Mouse (Mus musculus) thymus, postnatal 10 days (tissue): Measurements from ENCODE around the gene Crcp.
A peak's percentile ranks its signal among the peaks of the same experiment; 100 is the strongest.
"Not testable (repeated sequence)": the region's sequence is repeated elsewhere in the genome, so short reads cannot be mapped to it uniquely, and the experiment has no call there.

Experiments used
- DNase-seq, 2 experiments: peaks; one replicate each; pipeline ENCODE4 v3.0.0; 2021; ENCODE audit warnings: low spot score in 2 of 2

Gene Crcp

GRCm38 (mm10) chr5:130023767-130024539 lies 5.1 kb upstream of the Crcp start:
- peak; percentile 64 to 68 for DNase-seq

- DNase-seq = no peak
These were observed 2.0 kb upstream of the Crcp start for GRCm38 (mm10) chr5:130027134-130027533.

GRCm38 (mm10) chr5:130027696-130028095 lies 1.4 kb upstream of the Crcp start:
- DNase-seq = no peak

GRCm38 (mm10) chr5:130031410-130032390 lies 2.6 kb downstream of the Crcp start:
- no peak for DNase-seq

GRCm38 (mm10) chr5:130033869-130034268 lies 4.8 kb downstream of the Crcp start:
- no peak for DNase-seq

- not testable (repeated sequence) for DNase-seq
These were observed 7.2 kb downstream of the Crcp start for GRCm38 (mm10) chr5:130036300-130036699.

GRCm38 (mm10) chr5:130037752-130038455 lies 8.8 kb downstream of the Crcp start:
- peak in 1 of 2 experiments; percentile 51 for DNase-seq

- DNase-seq = no peak
These were observed 11.7 kb downstream of the Crcp start for GRCm38 (mm10) chr5:130040797-130041196.

GRCm38 (mm10) chr5:130041262-130041661 lies 12.2 kb downstream of the Crcp start:
- DNase-seq = no peak

- DNase-seq = no peak
These were observed 14.7 kb downstream of the Crcp start for GRCm38 (mm10) chr5:130043741-130044140.

GRCm38 (mm10) chr5:130044201-130044695 lies 15.2 kb downstream of the Crcp start:
- no peak for DNase-seq

GRCm38 (mm10) chr5:130046100-130046499 lies 17.0 kb downstream of the Crcp start:
- DNase-seq = no peak

- DNase-seq = no peak
These were observed 17.5 kb downstream of the Crcp start for GRCm38 (mm10) chr5:130046589-130046988.

GRCm38 (mm10) chr5:130047013-130047412 lies 17.9 kb downstream of the Crcp start:
- no peak for DNase-seq

- DNase-seq = no peak
These were observed 19.9 kb downstream of the Crcp start for GRCm38 (mm10) chr5:130048786-130049520.

- DNase-seq = no peak
These were observed 21.3 kb downstream of the Crcp start for GRCm38 (mm10) chr5:130050416-130050815.

GRCm38 (mm10) chr5:130051073-130051860 lies 22.2 kb downstream of the Crcp start:
- DNase-seq = no peak

GRCm38 (mm10) chr5:130052510-130052909 lies 23.4 kb downstream of the Crcp start:
- DNase-seq = no peak

- DNase-seq = no peak
These were observed 23.9 kb downstream of the Crcp start for GRCm38 (mm10) chr5:130052955-130053354.

GRCm38 (mm10) chr5:130055688-130056087 lies 26.6 kb downstream of the Crcp start:
- no peak for DNase-seq
